Mouse (Mus musculus): ENCODE data around the gene Wdr49. TPM values are rescaled to one million over a fixed set of nuclear protein-coding genes. Genes with fewer than 3 reads are reported as not detected.
A peak's percentile ranks its signal among the peaks of the same experiment; 100 is the strongest.
"Not testable (repeated sequence)": the region's sequence is repeated elsewhere in the genome, so short reads cannot be mapped to it uniquely, and the experiment has no call there.

The Wdr49 gene
- total and polyA plus RNA-seq, 2 experiments from 2014 or later, result 0.15 to 0.66 TPM

GRCm38 (mm10) chr3:75320999-75321398 is 161.0 kb downstream of the Wdr49 start:
- no peak for TF ChIP-seq CTCF (IDR thresholded peaks at IDR 0.05)
- ATAC-seq (ENCODE audit: low FRiP score) (no peak), DNase-seq (ENCODE audit: low spot score) (no peak)
- no peaks in the 10 kb centered on the region for H3K27me3 ChIP-seq (ENCODE audit: insufficient read depth, low read length)
- no peak overlapping the region for H3K9ac ChIP-seq (replicated peaks; ENCODE audit: low read length, poor library complexity, severe bottlenecking)
- 82% methylated on average over 4 of the region's 4 CpGs for WGBS
- H3K4me3 ChIP-seq (ENCODE audit: low read depth, low read length), result no peak overlapping the region
- no peaks in the 10 kb centered on the region for H3K9me3 ChIP-seq (ENCODE audit: low read length)
- no peak overlapping the region for H3K4me2 ChIP-seq (ENCODE audit: low read depth, low read length, poor library complexity, severe bottlenecking)
- no peaks in the 10 kb centered on the region for H3K4me1 ChIP-seq (ENCODE audit: insufficient read depth, low read length)
- no peaks in the 10 kb centered on the region for H3K36me3 ChIP-seq (ENCODE audit: insufficient read depth, low read length)
- H3K27ac ChIP-seq (ENCODE audit: low read depth, low read length), result no peak overlapping the region

DNA sequence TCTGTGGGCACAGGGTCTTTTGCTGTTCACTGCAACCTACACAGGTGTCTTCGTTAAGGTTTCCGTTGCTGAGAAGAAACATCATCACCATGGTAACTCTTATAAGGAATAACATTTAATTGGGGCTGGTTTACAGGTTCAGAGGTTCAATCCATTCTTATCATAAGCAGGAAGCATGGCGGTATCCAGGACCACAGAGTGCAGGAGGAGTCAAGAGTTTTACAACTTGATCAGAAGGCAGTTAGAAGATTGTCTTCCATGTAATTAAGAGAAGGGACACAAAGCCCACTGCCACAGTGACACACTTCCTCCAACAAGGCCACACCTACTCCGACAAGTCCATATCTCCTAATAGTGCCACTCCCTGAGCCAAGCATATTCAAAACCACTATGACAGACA is 173.1 kb downstream of the Wdr49 start:
- Histone ChIP-seq H3K4me1 (ENCODE audit: insufficient read depth, low read length) (no peaks in the 10 kb centered on the region), H3K27ac (ENCODE audit: low read depth, low read length) (no peak overlapping the region), H3K27me3 (ENCODE audit: insufficient read depth, low read length) (no peaks in the 10 kb centered on the region), H3K4me3 (ENCODE audit: low read depth, low read length) (no peak overlapping the region), H3K9ac (replicated peaks; ENCODE audit: low read length, poor library complexity, severe bottlenecking) (no peak overlapping the region), H3K36me3 (ENCODE audit: insufficient read depth, low read length) (no peaks in the 10 kb centered on the region), H3K9me3 (ENCODE audit: low read length) (no peaks in the 10 kb centered on the region), H3K4me2 (ENCODE audit: low read depth, low read length, poor library complexity, severe bottlenecking) (no peak overlapping the region)
- ATAC-seq (ENCODE audit: low FRiP score) (no peak), DNase-seq (ENCODE audit: low spot score) (no peak)
- WGBS, result 89% methylated on average over 4 of the region's 4 CpGs
- no peak for TF ChIP-seq CTCF (IDR thresholded peaks at IDR 0.05)

GRCm38 (mm10) chr3:75308228-75308627 is 173.7 kb downstream of the Wdr49 start:
- 76% methylated on average over 3 of the region's 3 CpGs for WGBS

GRCm38 (mm10) chr3:75305584-75305983 is 176.4 kb downstream of the Wdr49 start:
- H3K27me3 ChIP-seq (ENCODE audit: insufficient read depth, low read length), result no peaks in the 10 kb centered on the region
- H3K4me1 ChIP-seq (ENCODE audit: insufficient read depth, low read length), result no peaks in the 10 kb centered on the region
- no peak overlapping the region for H3K4me2 ChIP-seq (ENCODE audit: low read depth, low read length, poor library complexity, severe bottlenecking)
- no peak overlapping the region for H3K4me3 ChIP-seq (ENCODE audit: low read depth, low read length)
- H3K27ac ChIP-seq (ENCODE audit: low read depth, low read length), result no peak overlapping the region
- no peaks in the 10 kb centered on the region for H3K36me3 ChIP-seq (ENCODE audit: insufficient read depth, low read length)
- no peak for TF ChIP-seq CTCF (IDR thresholded peaks at IDR 0.05)
- H3K9me3 ChIP-seq (ENCODE audit: low read length), result no peaks in the 10 kb centered on the region
- H3K9ac ChIP-seq (replicated peaks; ENCODE audit: low read length, poor library complexity, severe bottlenecking), result no peak overlapping the region
- ATAC-seq (ENCODE audit: low FRiP score) (no peak), DNase-seq (ENCODE audit: low spot score) (no peak)
- WGBS, result 94% methylated on average over 3 of the region's 3 CpGs

More at GRCm38 (mm10) chr3:75308228-75308627, 173.7 kb downstream of the Wdr49 start:
- no peak for TF ChIP-seq CTCF (IDR thresholded peaks at IDR 0.05)
- Histone ChIP-seq H3K27me3 (ENCODE audit: insufficient read depth, low read length) (no peaks in the 10 kb centered on the region), H3K4me3 (ENCODE audit: low read depth, low read length) (no peak overlapping the region), H3K36me3 (ENCODE audit: insufficient read depth, low read length) (no peaks in the 10 kb centered on the region), H3K4me2 (ENCODE audit: low read depth, low read length, poor library complexity, severe bottlenecking) (no peak overlapping the region), H3K9ac (replicated peaks; ENCODE audit: low read length, poor library complexity, severe bottlenecking) (no peak overlapping the region), H3K9me3 (ENCODE audit: low read length) (no peaks in the 10 kb centered on the region), H3K27ac (ENCODE audit: low read depth, low read length) (no peak overlapping the region), H3K4me1 (ENCODE audit: insufficient read depth, low read length) (no peaks in the 10 kb centered on the region)
- DNase-seq (ENCODE audit: low spot score) (no peak), ATAC-seq (ENCODE audit: low FRiP score) (no peak)

DNA sequence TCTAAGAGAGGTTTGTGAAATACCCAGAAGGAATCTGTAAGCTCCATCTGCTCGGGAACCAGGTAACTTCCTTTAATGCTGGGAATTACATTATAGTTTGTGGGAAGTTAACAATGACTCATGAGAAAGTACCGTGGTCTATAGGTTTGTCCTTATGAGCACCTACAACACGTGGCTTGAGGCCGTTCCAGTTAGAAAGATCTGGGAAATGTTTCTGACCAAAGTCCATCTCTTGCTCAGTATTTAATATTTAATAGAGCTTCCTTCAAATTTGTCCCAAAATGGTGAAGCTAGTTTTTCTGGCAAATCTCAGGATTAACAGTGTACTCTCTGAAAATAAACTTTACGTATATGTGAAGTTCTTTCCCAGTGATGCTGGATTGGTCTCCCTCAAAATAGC is 177.3 kb downstream of the Wdr49 start:
- Histone ChIP-seq H3K27ac (ENCODE audit: low read depth, low read length) (no peak overlapping the region), H3K9ac (replicated peaks; ENCODE audit: low read length, poor library complexity, severe bottlenecking) (no peak overlapping the region), H3K4me3 (ENCODE audit: low read depth, low read length) (no peak overlapping the region), H3K9me3 (ENCODE audit: low read length) (no peaks in the 10 kb centered on the region), H3K4me1 (ENCODE audit: insufficient read depth, low read length) (no peaks in the 10 kb centered on the region), H3K36me3 (ENCODE audit: insufficient read depth, low read length) (no peaks in the 10 kb centered on the region), H3K4me2 (ENCODE audit: low read depth, low read length, poor library complexity, severe bottlenecking) (no peak overlapping the region), H3K27me3 (ENCODE audit: insufficient read depth, low read length) (no peaks in the 10 kb centered on the region)
- 93% methylated on average over 5 of the region's 5 CpGs for WGBS
- no peak for DNase-seq (ENCODE audit: low spot score)
- ATAC-seq (ENCODE audit: low FRiP score), result no peak
- TF ChIP-seq CTCF (IDR thresholded peaks at IDR 0.05), result no peak

- Histone ChIP-seq H3K36me3 (ENCODE audit: insufficient read depth, low read length) (no peaks in the 10 kb centered on the region), H3K9ac (replicated peaks; ENCODE audit: low read length, poor library complexity, severe bottlenecking) (no peak overlapping the region), H3K4me1 (ENCODE audit: insufficient read depth, low read length) (peaks cover 7% of the 10 kb centered on the region; the same call in 1 of the 2 replicates), H3K9me3 (ENCODE audit: low read length) (no peaks in the 10 kb centered on the region), H3K4me2 (ENCODE audit: low read depth, low read length, poor library complexity, severe bottlenecking) (no peak overlapping the region), H3K27me3 (ENCODE audit: insufficient read depth, low read length) (no peaks in the 10 kb centered on the region), H3K27ac (ENCODE audit: low read depth, low read length) (no peak overlapping the region), H3K4me3 (ENCODE audit: low read depth, low read length) (no peak overlapping the region)
- DNase-seq (ENCODE audit: low spot score), result peak; percentile 8
- ATAC-seq (ENCODE audit: low FRiP score), result no peak
- 93% methylated on average over 2 of the region's 2 CpGs for WGBS
- peak; percentile 37 for TF ChIP-seq CTCF (IDR thresholded peaks at IDR 0.05)
These were observed 180.9 kb downstream of the Wdr49 start for GRCm38 (mm10) chr3:75301072-75301471.

DNA sequence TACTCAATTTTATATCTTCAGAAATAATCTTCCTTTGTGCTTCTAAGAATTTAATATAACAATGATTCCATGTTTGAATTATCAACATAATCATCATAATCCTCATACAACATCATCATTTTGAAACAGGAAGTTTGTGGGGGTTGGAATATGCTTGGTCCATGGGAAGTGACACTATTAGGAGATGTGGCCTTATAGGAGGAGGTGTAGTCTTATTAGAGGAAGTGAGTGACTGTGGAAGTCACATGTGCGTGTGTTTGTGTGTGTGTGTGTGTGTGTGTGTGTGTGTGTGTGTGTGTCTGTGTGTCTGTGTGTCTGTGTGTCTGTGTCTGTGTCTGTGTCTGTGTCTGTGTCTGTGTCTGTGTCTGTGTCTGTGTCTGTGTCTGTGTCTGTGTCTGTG is 182.5 kb downstream of the Wdr49 start:
- H3K4me2 ChIP-seq (ENCODE audit: low read depth, low read length, poor library complexity, severe bottlenecking); H3K9ac ChIP-seq (replicated peaks; ENCODE audit: low read length, poor library complexity, severe bottlenecking); H3K27me3 ChIP-seq (ENCODE audit: insufficient read depth, low read length); H3K9me3 ChIP-seq (ENCODE audit: low read length); ATAC-seq (ENCODE audit: low FRiP score); DNase-seq (ENCODE audit: low spot score); H3K4me1 ChIP-seq (ENCODE audit: insufficient read depth, low read length); H3K4me3 ChIP-seq (ENCODE audit: low read depth, low read length); H3K27ac ChIP-seq (ENCODE audit: low read depth, low read length); H3K36me3 ChIP-seq (ENCODE audit: insufficient read depth, low read length): not testable (repeated sequence)
- 89% methylated on average over 1 of the region's 1 CpGs for WGBS
